Mouse (Mus musculus) heart, postnatal 36 days (tissue): ENCODE measurements around the gene Kat2b. TPM values are rescaled to one million over a fixed set of nuclear protein-coding genes. Genes with fewer than 3 reads are reported as not detected.
"Not testable (repeated sequence)": the region's sequence is repeated elsewhere in the genome, so short reads cannot be mapped to it uniquely, and the experiment has no call there.

Experiments
- DNase-seq, 2 experiments: peaks; one replicate each; pipeline ENCODE4 v3.0.0; 2021 to 2022
- intact Hi-C: fragments of 180-260 bp; cut with DNase I; formaldehyde crosslinking; loops from one replicate; pipeline ENCODE4 v1.15.1; 2025
- total RNA-seq, 2 experiments: library from RNA; stranded (reverse); gene quantifications; 2 replicates each; pipeline ENCODE4 v1.2.3; 2021

Kat2b gene
- total RNA-seq, 2 experiments from 2014 or later: 83.7 to 93.5 TPM

DNA sequence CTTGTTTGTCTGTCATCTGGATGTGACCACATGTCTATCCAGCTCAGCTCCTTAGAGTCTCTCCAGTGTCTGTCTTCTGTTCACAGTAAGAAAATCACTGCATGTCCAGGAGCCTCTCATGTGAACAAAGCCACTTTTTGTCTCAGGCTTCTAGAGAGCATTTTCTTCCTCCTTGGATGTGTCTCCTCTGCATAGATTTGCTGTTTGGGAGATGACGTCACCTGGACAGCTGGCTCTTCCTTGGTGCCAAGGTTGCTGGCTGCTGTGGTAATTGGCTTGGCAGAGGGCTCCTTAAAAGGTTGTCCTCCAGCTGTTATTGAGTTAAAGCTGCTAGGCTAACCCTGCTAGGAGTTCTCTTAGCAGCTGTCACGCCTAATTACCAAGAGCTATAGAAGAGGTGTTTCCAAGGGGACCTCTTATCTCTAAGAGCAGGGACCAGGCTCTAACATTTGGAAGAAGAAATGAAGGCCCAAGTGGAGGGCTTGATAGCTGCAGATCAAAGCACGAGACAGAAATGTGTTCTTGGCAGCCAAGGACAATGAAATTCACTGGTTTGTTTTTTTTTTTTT lies 29.7 kb downstream of the Kat2b start:
- peak; percentile 69 to 74 for DNase-seq
- intact Hi-C loops: no loop called here

DNA sequence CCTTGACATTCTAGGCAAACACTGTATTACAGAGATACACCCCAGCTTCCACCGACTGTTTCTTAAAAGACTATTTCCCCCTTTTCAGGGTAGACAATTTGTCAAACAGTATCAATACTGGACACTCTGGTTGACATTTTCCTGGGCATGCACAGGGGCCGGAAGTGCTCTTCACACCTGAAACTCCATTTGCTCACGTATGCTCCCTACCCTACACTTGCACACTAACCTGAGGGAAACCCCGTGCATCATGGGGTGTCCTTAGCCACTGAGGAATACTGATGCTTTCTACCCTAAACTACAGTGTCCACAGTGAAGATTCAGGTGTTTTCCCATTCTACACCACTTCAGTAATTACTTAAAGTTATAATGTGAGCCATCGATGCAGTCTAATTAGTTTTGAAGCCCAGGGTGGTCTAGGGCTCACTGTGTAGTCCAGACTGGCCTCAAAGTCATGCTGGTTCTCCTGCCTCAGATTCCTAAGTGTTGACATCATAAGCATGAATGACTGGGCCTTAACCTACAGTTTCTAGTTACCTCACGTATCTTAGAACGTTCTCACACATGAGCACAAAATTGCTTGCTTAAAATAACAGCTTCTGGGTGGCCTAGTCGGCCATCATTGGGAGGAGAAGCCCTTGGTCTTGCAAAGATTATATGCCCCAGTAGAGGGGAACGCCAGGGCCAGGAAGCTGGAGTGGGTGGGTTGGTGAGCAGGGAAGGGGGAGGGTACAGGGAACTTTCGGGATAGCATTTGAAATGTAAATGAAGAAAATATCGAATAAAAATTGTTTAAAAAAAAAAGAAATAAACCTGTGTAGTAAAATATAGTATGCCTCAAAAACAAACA lies 30.5 kb downstream of the Kat2b start:
- intact Hi-C loops: no loop called here

DNA sequence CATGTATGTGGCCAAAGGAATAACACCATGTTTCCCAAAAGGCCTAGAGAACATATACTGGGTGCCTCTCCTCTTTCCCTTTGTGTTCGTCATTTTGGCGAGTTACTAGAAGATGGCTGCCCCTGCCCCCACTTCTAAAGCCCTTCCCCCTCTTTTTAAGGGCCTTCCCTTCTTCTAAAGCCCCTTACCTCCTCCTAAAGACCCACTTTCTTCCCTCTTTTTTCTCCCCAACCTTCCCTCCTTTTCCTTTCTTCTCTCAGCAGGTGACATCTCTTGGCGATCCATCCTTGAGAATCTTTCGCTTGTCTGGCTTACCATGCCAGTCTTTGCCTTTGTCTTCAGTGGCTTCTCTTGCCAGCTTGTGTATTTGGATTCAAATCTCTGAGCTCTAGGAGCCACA lies 31.9 kb downstream of the Kat2b start:
- no peak for DNase-seq
- intact Hi-C loops: no loop called here

More for the DNA sequence above, 30.5 kb downstream of the Kat2b start:
- no peak for DNase-seq

DNA sequence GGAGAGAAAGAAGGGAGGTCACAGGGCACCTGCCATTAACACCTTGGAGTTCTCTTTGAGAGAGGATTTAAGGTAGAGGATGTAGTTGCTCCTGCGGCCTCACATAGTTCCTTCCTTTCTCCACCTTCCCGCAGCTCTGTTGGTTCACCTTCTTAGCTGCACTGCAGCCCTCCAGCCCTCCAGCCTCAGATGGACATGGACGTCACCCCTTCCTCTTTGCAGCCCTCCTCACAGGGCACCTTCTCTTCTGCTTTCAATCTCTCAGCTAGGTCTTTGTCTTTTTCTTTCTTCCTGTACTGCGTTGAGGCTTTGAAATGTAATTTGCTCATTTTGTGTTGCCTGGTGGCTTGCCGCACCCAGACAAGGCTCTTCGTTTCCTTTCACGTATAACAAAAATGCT lies 36.6 kb downstream of the Kat2b start:
- DNase-seq: not testable (repeated sequence)

DNA sequence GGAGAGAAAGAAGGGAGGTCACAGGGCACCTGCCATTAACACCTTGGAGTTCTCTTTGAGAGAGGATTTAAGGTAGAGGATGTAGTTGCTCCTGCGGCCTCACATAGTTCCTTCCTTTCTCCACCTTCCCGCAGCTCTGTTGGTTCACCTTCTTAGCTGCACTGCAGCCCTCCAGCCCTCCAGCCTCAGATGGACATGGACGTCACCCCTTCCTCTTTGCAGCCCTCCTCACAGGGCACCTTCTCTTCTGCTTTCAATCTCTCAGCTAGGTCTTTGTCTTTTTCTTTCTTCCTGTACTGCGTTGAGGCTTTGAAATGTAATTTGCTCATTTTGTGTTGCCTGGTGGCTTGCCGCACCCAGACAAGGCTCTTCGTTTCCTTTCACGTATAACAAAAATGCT lies 39.4 kb downstream of the Kat2b start:
- DNase-seq, intact Hi-C loops: not testable (repeated sequence)

More for the DNA sequence above, 36.6 kb downstream of the Kat2b start:
- intact Hi-C loops: not testable (repeated sequence)

DNA sequence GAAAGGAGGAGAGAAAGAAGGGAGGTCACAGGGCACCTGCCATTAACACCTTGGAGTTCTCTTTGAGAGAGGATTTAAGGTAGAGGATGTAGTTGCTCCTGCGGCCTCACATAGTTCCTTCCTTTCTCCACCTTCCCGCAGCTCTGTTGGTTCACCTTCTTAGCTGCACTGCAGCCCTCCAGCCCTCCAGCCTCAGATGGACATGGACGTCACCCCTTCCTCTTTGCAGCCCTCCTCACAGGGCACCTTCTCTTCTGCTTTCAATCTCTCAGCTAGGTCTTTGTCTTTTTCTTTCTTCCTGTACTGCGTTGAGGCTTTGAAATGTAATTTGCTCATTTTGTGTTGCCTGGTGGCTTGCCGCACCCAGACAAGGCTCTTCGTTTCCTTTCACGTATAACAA lies 42.3 kb downstream of the Kat2b start:
- intact Hi-C loops, DNase-seq: not testable (repeated sequence)

DNA sequence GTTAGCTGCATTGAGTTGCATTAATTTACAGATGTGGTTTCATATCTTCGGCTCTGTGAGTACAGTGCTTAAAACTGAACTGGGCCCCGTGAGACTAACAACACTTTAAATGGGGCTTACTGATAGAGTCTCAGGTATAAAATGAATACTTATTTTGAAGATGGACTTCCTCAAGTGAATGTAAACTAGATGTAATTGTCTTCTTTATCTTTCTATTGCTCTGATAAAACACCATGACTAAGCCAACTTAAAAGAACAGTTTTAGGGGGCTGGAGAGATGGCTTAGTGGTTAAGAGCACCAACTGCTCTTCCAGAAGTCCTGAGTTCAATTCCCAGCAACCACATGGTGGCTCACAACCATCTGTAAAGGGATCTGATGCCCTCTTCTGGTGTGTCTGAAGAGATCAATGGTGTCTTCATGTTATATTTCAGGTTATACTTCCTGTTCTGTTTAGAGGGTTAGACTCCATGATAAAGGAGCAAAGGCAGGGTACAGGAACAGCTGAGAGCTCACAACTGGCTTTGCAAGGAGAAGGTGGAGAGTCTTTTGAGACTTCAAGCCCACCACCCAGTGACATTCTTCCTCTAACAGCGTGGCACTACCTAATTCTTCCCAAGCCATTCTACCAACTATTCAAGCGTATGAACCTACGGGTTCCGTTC lies 50.8 kb downstream of the Kat2b start:
- DNase-seq: no peak
- intact Hi-C loops: loop anchor here (5.0 kb wide), 1 partner anchor 100 kb away; no protein-coding TSS in a partner anchor

DNA sequence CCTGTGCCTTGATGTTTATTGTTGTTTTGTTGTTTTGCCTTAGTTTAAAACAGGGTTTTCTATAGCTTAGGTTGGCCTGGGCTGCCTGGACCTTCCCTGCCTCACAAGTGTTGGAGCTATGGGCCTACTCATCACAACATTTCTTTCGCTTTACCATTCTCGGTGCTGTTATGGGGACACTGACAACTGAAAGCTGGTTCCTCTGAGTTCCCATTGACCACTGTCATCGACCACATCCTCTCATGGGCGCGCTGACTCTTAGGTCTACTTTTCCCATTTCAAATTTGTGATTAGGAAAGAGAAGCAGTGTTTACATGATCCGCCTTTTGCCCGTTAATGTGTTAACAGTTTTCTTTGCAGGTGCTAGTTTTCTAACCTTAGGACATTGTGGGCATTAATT lies 51.7 kb downstream of the Kat2b start:
- no peak for DNase-seq
- intact Hi-C loops: loop anchor here (5.0 kb wide), 1 partner anchor 101 kb away; no protein-coding TSS in a partner anchor

DNA sequence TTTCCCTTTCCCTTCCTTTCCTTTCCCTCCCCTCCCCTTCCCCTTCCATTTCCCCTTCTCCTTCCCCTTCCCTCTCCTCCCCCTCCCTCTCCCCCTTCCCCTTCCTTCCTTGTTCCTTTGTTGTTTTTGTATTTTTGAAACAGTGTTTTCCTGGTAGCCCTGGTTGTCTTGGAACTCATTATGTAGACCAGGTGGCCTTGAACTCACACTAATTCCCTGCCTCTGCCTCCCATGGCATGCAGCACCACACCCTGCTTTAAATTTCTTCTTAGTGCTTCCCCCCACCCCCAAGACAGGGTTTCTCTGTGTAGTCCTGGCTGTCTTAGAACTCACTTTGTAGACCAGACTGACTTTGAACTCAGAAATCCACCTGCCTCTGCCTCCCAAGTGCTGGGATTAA lies 52.7 kb downstream of the Kat2b start:
- DNase-seq: no peak
- intact Hi-C loops: loop anchor here (5.0 kb wide), 1 partner anchor 102 kb away; no protein-coding TSS in a partner anchor

DNA sequence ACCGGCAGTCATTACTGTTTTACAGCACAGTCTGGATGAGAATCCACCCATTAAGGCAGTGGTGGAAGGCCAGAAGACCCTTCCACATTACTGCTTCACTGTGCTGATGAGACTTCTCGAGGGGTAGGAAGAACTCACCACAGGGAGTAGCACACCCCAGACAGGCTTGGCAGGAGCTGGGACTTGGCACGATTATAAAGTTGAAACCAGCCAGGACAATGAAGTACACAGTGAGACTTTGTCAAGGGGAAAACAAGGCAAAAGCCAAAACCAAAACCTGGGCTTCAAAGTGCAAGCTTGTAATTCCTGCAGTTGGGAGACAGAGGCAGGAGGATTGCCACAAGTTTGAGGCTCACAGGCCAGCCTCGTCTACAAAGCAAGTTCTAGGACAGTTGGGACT lies 54.0 kb downstream of the Kat2b start:
- DNase-seq: peak in 1 of 2 experiments; percentile 18
- intact Hi-C loops: no loop called here

DNA sequence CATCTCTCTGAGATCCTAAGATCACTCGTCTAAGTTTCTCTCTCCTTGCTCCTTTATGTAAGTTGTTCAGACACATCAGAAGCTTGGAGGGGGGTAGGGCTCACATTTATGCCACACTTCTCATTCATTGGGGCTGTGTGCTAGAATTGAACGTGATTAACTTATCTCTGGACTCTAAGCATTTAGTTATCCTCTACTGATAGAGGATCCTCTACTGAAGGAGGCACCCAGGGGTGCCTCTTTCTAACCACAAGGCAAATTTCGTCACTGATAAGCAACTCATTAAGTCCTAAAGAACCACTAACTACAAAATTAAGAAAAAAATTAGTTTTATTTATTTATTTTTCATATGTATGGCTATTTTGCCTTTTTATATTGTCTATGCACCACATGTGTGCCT lies 55.5 kb downstream of the Kat2b start:
- intact Hi-C loops: no loop called here

DNA sequence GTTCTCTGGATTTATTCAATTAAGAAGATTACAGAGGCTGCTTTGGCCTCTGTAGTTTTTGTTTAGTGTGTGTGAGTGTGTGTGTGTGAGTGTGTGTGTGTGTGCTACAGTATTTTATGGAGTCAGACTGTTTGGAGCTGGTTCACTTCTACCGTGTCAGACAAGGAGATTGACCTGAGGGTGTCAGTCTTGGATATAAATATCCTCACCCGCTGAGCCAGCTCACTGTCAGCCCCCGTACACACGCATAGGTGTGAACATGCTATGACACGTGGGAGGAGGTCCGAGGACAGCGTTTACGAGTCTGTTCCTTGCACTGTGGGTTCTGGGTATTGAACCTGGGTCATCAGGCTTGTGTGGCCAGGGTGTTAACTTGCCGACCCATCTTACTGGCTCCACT lies 57.1 kb downstream of the Kat2b start:
- intact Hi-C loops: no loop called here
- DNase-seq: no peak

More for the DNA sequence above, 55.5 kb downstream of the Kat2b start:
- DNase-seq: no peak

DNA sequence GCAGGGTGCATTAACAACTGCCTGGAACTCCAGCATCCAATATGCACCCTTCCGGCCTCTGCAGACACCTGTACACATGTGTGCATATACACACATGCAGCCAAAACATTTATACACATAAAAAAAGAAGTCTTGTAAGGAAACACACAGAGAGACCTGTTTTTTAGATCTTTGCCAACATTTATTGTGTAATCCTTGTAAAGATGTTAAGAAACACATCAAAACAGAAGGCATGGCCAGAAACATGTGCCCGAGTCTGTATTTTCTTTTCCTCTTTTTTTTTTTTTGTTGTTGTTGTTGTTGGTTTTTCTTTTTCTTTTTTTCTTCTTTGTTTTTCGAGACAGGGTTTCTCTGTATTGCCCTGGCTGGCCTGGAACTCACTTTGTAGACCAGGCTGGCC lies 59.5 kb downstream of the Kat2b start:
- DNase-seq: no peak
- intact Hi-C loops: loop anchor here (5.0 kb wide), 1 partner anchor 39 kb away; no protein-coding TSS in a partner anchor

DNA sequence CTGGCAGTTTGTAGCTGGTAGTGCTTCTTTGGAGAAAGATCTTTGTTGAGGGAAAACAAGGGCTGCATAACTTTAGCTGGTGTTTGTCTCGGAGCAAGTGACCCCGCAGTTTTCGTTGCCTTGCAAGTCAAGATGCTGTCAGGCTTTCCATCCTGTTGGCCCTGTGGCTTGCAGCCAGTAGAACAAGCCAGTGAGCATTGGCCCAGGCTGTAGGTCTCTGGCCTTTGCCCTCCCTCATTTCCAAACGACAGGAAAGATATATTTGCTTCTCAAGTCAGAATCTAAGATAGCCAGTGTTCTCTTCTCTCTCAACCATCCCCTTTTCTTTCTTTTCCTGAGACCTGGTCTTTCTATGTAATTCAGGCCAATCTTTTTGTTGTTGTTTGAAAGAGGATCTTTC lies 60.8 kb downstream of the Kat2b start:
- DNase-seq: peak; percentile 8 to 10

DNA sequence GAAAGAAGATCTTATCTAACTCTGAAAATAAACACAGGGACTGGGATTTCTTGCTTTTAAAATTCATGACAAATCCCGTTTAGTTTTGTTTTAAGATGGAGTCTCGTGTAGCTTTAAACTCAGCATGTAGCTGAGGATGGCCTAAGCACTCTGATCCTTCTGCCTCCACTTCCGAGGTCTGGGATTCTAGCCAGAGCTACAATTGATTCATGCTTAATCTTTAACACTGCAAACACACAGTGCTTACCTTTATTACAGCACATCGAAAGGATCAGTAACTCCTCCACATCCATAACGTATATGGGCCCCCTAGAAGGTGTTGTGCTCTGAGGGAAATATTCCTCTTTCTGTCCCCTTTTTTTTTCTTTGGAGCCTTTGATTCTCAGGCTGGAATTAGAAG lies 61.5 kb downstream of the Kat2b start:
- intact Hi-C loops: loop anchor here (5.0 kb wide), 1 partner anchor 41 kb away; no protein-coding TSS in a partner anchor
- DNase-seq: no peak

More for the DNA sequence above, 60.8 kb downstream of the Kat2b start:
- intact Hi-C loops: loop anchor here (5.0 kb wide), 1 partner anchor 40 kb away; no protein-coding TSS in a partner anchor

DNA sequence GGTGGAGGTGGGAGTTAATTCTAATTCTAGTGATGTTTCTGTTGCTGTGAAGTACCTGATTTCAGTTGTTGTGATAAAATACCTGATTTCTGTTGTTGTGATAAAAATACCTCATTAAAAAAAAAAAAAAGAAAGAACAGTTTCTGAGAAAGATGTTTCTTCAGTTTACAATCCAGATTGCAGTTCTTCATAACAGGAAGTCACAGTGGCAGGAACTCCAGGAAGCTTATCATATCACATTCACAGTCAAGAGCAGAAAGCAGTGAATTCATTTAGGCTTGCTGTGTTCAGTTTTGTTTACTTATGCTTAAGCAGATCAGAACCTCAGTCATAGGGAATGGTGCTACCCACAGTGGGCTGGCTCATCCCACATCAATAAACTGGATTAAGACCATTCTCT lies 64.7 kb downstream of the Kat2b start:
- no peak for DNase-seq
- intact Hi-C loops: no loop called here

DNA sequence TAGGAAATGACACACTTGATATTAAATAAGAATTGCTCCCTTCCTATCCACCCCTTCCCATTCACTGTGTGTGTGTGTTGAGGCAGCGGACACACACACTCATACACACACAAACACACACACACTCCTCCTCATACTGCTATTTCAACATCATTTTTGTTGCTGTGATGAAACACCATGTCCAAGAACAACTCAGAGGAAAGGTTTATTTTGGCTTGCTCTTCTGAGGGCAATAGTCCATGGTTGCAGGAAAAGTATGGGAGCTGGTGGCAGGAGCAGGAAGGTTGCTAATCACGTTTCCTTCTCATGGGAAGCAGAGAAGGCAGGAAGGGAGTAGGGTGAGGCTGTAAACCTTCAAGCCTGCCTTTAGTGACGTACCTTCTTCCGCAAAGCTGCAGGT lies 76.7 kb downstream of the Kat2b start:
- intact Hi-C loops: no loop called here
- DNase-seq: no peak

DNA sequence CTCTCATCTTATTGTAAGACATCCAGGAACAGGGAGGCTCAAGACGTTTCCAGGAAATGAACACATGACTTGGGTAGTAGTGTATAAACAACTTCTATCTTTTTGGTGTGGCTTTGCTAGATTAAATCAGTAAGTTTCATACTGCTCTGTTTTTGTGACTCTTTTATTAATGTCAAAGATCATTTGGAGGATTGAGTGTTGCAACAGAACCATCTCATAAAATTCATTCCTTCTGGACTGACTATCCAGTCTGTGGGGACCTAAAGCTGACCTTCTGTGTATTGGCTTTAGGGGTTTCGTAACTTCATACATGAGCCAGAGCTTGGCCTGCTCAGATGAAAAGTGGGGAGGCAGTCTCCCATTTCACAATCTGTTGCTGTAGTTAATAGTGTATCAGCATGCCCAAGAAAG lies 83.6 kb downstream of the Kat2b start:
- no peak for DNase-seq
- intact Hi-C loops: loop anchor here (10.0 kb wide), 2 partner anchors 85 to 135 kb away; partner anchors contain the start of gene Kat2b

DNA sequence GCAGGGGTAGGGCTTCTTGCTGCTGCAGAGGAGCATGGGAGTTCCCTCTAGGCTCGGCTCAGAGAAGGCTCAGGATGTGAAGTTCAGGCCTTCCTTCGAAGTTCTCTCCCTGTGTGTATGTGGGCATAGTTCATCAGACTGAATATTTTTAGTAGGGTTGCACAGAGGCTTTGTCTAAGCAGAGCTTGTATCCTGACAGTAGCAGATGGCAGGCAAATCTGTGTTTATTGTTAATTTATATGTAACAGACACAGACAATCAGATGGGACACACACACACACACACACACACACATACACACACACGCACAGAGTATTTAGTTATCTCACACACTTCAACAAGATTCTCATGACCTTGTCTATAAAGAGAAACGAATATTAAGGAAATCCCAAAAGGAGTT lies 87.9 kb downstream of the Kat2b start:
- intact Hi-C loops: loop anchor here (10.0 kb wide), 2 partner anchors 90 to 140 kb away; partner anchors contain the start of gene Kat2b
- DNase-seq: no peak

DNA sequence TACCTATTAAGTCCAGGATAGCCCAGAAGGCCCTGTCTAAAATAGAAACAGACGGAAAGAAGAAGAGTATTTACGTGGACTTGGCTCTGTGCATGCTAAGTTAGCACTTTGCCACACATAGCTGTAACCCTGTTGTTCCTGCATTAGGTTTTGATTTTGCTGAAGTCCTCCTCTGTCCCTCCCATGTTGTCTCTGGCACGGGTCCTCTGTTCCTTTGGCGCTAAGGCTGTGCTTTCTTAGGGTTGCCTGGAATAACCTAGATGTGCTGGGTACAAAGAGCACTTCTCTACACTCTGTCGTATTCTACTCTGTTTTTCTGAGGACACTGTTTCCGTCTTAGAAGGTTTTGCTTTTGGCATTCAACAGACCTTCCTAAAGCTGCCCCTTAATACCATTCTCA lies 88.4 kb downstream of the Kat2b start:
- peak; percentile 21 to 38 for DNase-seq
- intact Hi-C loops: loop anchor here (10.0 kb wide), 2 partner anchors 90 to 140 kb away; partner anchors contain the start of gene Kat2b

DNA sequence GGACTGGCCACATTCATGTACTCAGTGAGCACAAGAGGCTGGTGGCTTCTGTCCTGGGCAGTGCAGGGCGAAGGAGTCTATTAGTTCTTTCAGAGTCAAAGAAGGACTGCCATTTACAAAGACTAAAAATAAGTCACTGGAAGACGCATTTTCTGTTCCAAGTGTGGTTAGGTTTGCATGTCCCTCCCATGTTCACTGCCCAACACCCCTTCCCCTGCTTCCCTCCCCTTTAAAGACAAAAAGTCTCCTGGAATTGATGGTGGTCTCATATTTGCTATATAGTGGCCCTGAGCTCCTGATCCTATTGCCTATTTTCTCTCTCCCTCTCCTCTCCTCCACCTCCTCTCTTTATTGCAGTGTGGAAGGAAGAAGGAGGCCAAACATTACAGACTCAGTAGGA lies 89.3 kb downstream of the Kat2b start:
- intact Hi-C loops: loop anchor here (10.0 kb wide), 2 partner anchors 91 to 141 kb away; partner anchors contain the start of gene Kat2b
- no peak for DNase-seq
